Mouse (Mus musculus): ENCODE measurements around the gene Tnrc6c. TPM values are rescaled to one million over a fixed set of nuclear protein-coding genes. Genes with fewer than 3 reads are reported as not detected.
"Not testable (repeated sequence)": the region's sequence is repeated elsewhere in the genome, so short reads cannot be mapped to it uniquely, and the experiment has no call there.

Gene Tnrc6c
- total RNA-seq, 2 experiments from 2014 or later, result 56.5 to 57.5 TPM

GRCm38 (mm10) chr11:117780199-117780515 is 126.1 kb downstream of the Tnrc6c start:
- DNase-seq (ENCODE audit: low spot score in 2 of 2), result no peak
- intact Hi-C loops (cut with DNase I), result no loop called here

GRCm38 (mm10) chr11:117780582-117781111 is 126.6 kb downstream of the Tnrc6c start:
- no peak for DNase-seq (ENCODE audit: low spot score in 2 of 2)
- intact Hi-C loops (cut with DNase I), result no loop called here

GRCm38 (mm10) chr11:117781199-117781821 is 127.2 kb downstream of the Tnrc6c start:
- DNase-seq (ENCODE audit: low spot score in 2 of 2), result peak in 1 of 2 experiments; percentile 48
- intact Hi-C loops (cut with DNase I), result no loop called here

GRCm38 (mm10) chr11:117781993-117782704 is 128.1 kb downstream of the Tnrc6c start, which contains the start of the genes Tmc8 and Tmc6:
Tmc8 (plus strand) TSS chr11:117782076.
Tmc6 (minus strand) TSS chr11:117782198.
- DNase-seq (ENCODE audit: low spot score in 2 of 2), result no peak
- intact Hi-C loops (cut with DNase I), result no loop called here

GRCm38 (mm10) chr11:117782705-117783034 is 128.6 kb downstream of the Tnrc6c start:
- DNase-seq (ENCODE audit: low spot score in 2 of 2), result no peak
- intact Hi-C loops (cut with DNase I), result no loop called here

GRCm38 (mm10) chr11:117783089-117783488 is 129.0 kb downstream of the Tnrc6c start:
- DNase-seq (ENCODE audit: low spot score in 2 of 2), result peak; percentile 71 to 75
- intact Hi-C loops (cut with DNase I), result no loop called here

- no peak for DNase-seq (ENCODE audit: low spot score in 2 of 2)
- intact Hi-C loops (cut with DNase I), result no loop called here
Measured at GRCm38 (mm10) chr11:117783683-117784309, 129.7 kb downstream of the Tnrc6c start.

- intact Hi-C loops (cut with DNase I), result loop anchor here (5.0 kb wide), 1 partner anchor 74 kb away; no protein-coding TSS in a partner anchor
- DNase-seq (ENCODE audit: low spot score in 2 of 2), result no peak
Measured at GRCm38 (mm10) chr11:117786294-117786693, 132.2 kb downstream of the Tnrc6c start.

- intact Hi-C loops (cut with DNase I), result loop anchor here (5.0 kb wide), 1 partner anchor 76 kb away; no protein-coding TSS in a partner anchor
- DNase-seq (ENCODE audit: low spot score in 2 of 2), result not testable (repeated sequence)
Measured at GRCm38 (mm10) chr11:117788481-117788880, 134.4 kb downstream of the Tnrc6c start.

- peak; percentile 64 to 77 for DNase-seq (ENCODE audit: low spot score in 2 of 2)
- intact Hi-C loops (cut with DNase I), result loop anchor here (2.0 kb wide), 1 partner anchor 35 kb away; the partner anchor contains the start of gene Afmid
Measured at GRCm38 (mm10) chr11:117790286-117790685, 136.2 kb downstream of the Tnrc6c start.

GRCm38 (mm10) chr11:117790703-117791440 is 136.8 kb downstream of the Tnrc6c start:
- no peak for DNase-seq (ENCODE audit: low spot score in 2 of 2)
- intact Hi-C loops (cut with DNase I), result loop anchor here (2.0 kb wide), 1 partner anchor 34 kb away; the partner anchor contains the start of gene Afmid

- DNase-seq (ENCODE audit: low spot score in 2 of 2), result no peak
- intact Hi-C loops (cut with DNase I), result loop anchor here (2.0 kb wide), 1 partner anchor 33 kb away; the partner anchor contains the start of gene Afmid
Measured at GRCm38 (mm10) chr11:117791441-117791761, 137.3 kb downstream of the Tnrc6c start.

GRCm38 (mm10) chr11:117792281-117792888 is 138.3 kb downstream of the Tnrc6c start:
- intact Hi-C loops (cut with DNase I), result no loop called here

GRCm38 (mm10) chr11:117794035-117794551 is 140.0 kb downstream of the Tnrc6c start:
- no peak for DNase-seq (ENCODE audit: low spot score in 2 of 2)
- intact Hi-C loops (cut with DNase I), result no loop called here

More at GRCm38 (mm10) chr11:117792281-117792888, 138.3 kb downstream of the Tnrc6c start:
- DNase-seq (ENCODE audit: low spot score in 2 of 2), result no peak

GRCm38 (mm10) chr11:117796954-117797353 is 142.9 kb downstream of the Tnrc6c start:
- intact Hi-C loops (cut with DNase I), result no loop called here
- no peak for DNase-seq (ENCODE audit: low spot score in 2 of 2)

GRCm38 (mm10) chr11:117797511-117798159 is 143.5 kb downstream of the Tnrc6c start, which contains the start of gene 6030468B19Rik:
6030468B19Rik (plus strand) TSS chr11:117797660.
- DNase-seq (ENCODE audit: low spot score in 2 of 2), result no peak
- intact Hi-C loops (cut with DNase I), result no loop called here

GRCm38 (mm10) chr11:117798160-117798541 is 144.1 kb downstream of the Tnrc6c start:
- DNase-seq (ENCODE audit: low spot score in 2 of 2), result no peak
- intact Hi-C loops (cut with DNase I), result no loop called here

- intact Hi-C loops (cut with DNase I), result no loop called here
- DNase-seq (ENCODE audit: low spot score in 2 of 2), result no peak
Measured at GRCm38 (mm10) chr11:117799174-117799573, 145.1 kb downstream of the Tnrc6c start.
